Mouse (Mus musculus) ZHBTc4 (cell line): Measurements from ENCODE around the gene 1700017B05Rik.
"Not testable (repeated sequence)": the region's sequence is repeated elsewhere in the genome, so short reads cannot be mapped to it uniquely, and the experiment has no call there.

Experiments
- DNase-seq: peaks from one replicate; pipeline ENCODE4 v3.0.0-alpha.2; 2011; ENCODE audit warnings: low read depth, low spot score

The 1700017B05Rik gene

DNA sequence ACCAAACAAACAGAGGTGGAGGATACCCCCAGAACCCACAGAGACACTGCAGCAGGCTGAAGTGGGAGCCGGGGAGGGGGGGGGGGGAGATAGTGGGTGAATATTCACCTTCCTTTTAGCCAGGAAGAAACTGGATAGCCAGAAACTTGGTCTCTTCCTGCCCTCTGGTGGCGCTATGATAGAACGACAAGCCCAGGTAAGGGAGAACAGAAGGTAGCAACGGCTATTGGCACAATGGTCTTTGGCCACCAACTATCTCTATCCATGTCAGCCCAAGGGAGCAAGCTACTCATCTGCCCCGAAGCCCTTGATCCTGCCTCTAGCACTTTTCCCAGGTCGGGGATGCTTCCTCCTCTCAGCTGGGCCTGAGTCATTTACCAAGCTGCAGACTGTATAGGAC lies 42.1 kb downstream of the 1700017B05Rik start:
- DNase-seq = peak; percentile 77

DNA sequence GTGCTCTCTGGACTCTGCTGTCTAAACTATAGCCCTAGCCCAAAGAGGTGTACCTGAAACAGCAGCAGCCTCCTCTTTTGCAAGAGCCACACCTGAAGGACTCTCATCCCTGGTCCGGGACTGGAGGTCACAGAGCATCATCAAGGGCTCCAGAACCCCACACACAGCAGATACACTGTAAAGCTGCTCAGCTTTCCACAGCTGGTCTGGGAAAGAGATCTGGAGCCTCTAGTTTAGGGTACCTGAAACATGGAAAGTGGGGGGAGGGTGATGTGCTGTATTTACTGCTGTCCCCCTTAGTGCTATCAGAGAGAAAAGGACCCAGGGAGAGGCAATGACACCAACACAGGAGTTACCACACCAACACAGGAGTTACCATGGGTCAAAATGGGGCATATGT lies 42.9 kb downstream of the 1700017B05Rik start:
- no peak for DNase-seq

DNA sequence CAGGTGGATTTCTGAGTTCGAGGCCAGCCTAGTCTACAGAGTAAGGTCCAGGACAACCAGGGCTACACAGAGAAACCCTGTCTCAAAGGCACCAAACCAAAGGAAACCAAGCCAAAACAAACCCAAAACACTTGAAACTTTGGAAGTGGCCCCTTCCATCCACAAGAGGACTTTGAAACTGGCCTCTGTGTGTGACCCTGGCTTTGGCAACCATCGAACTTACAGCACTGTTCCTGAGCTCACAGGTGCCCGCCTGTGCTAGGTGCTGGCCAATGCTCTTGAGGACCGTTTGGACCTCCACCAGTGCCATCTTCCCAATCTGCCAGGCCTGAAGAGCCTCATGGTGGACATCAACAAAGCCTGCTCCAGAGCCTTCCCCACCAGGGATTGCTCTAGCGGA lies 43.6 kb downstream of the 1700017B05Rik start:
- no peak for DNase-seq

DNA sequence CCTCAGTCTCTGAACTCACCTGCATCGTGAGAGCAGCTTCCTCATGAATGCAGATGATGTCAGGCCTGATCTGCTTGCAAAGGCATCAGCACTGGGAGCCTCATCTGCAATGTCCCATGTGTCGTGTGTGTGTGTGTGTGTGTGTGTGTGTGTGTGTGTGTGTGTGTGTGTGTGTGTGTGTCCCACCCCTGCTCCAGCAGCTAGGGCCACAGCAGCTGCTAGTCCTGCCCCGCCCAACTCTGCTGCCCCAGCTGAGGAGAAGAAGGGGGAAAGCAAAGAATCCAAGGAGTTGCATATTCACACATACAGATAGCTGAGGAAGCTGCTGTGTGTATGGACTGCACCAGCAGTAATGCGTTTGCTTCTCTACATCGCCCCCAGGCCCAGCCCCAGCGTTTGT lies 45.2 kb downstream of the 1700017B05Rik start:
- DNase-seq = peak; percentile 23

DNA sequence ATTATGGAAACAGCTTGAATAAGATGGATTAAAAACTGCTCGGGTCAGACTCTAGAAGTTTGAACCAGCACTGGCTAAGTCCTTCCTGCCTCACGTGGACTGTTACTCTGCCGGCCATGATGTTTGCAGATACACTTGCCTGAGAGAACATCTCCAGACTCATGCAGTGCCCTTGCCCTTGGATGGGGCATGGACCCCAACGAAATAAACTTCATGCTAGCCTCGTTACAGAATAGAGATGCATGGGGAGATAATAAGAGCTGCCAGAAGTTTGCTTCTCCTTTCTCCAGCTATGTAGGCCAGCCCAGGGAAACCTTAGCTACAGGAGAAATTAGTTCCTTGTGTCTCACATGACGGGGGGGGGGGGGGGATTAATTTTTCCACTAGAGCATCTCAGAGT lies 47.9 kb downstream of the 1700017B05Rik start:
- DNase-seq = no peak

DNA sequence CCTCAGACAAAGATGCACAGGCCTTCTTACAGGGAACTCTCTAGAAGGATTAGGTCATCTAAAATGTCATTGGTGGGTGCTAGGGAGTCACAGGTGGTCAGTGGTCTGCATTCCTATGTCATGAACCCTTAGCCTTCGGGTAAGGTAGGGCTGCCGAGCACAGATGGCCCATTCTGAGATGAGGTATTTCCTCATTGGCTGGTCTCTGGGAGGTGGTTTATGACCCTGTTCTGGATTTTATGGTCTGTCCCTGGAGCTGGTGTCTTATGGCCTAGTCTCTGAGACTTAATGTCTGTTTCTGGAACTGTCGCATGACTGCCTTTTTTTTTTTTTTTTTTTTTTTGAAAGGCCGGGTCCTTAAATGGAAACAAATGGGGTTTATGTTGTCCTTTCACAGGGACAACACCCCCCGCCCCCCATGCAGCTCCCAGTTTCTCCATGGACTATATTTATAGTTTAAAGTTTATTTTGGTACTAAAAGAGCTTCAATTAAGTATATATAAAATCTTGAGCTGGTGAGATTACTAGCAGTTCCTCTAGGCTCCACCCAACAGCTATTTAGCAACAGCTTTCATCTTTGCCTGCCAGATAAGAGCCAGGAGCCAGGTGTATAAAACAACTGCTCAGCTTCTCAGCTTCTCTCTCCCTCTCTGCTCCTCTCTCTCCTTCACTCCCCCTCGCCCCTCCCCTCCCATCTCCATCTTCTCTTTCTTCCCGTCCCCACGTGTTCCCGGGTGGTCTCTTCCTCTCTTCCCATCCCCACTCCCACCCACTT lies 49.8 kb downstream of the 1700017B05Rik start:
- DNase-seq = no peak

DNA sequence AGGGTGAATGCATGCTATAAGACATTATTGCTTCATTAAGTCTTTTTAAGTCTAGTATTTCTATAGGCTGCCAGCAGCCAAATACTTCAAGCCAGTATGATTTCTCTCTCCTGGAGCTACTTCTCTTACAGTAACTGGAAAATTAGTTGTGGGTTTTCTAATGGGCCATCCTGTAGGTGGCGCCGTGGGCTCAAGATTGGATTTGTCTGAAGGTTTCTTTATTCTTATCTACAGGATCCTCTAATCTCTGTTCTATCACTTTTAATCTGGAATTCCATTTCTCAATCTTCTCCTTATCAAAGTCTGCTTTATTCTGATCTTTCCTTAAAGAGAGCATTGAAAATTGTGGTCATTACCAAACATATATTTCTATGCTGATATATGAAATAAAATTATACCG lies 53.1 kb downstream of the 1700017B05Rik start:
- peak; percentile 64 for DNase-seq

DNA sequence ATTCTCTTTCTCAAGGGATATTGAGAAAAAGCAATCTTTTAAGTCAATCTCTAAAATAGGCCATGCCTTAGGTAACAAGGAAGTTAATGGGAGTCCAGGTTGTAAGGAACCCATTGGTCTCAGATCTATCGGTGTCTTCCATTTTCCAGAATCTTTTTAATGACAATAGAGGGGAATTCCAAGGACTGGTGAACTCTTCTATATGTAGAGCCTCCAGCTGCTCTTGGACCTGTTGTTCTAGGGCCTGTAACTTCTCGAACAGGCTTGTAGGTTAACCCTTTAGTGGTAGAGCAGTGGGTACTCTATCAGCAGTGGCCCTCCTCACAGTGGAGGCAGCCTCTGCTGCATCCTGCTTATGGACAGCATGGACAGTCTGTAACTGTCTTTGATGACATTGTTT lies 55.5 kb downstream of the 1700017B05Rik start:
- DNase-seq = peak; percentile 56

DNA sequence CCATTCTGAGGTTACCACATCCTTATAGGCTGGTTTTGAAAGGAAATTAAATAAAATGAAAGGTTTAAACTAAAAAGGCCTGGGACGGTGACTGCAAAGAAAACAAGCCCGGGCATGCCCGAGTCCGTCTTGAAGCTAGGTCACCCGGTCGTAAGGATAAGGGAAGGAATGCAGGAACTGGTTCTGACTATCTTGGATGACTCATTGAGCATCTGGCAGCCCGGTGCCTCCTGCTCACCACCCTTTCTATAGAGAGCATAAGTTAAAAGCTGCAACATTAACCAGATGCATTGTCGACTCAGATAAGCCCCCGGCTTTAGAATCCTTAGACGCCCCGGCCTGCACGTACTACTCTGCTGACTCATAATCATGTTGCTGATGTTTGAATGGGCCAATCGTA lies 58.8 kb downstream of the 1700017B05Rik start:
- not testable (repeated sequence) for DNase-seq
